Mouse (Mus musculus) large intestine, adult 2 months (tissue): Measurements from ENCODE around the gene Cc2d1b. TPM values are rescaled to one million over a fixed set of nuclear protein-coding genes. Genes with fewer than 3 reads are reported as not detected.
A peak's percentile ranks its signal among the peaks of the same experiment; 100 is the strongest.

Source experiments
- DNase-seq: peaks from one replicate; pipeline ENCODE4 v3.0.0-alpha.2; 2012; ENCODE audit warnings: low read depth, low spot score
- WGBS: fragments of 180-500 bp; shearing (Covaris S2); methylation state at CpG from one replicate; pipeline ENCODE4 v1.1.7; 2018; 5-methylcytosine and 5-hydroxymethylcytosine counted together
- polyA plus RNA-seq: library from polyadenylated mRNA; depleted of rRNA; stranded (reverse); fragments of >200 nt; gene quantifications from 2 replicates; pipeline ENCODE4 v1.2.3, GENCODE M21; 2012; rRNA removed

The Cc2d1b gene
- polyA plus RNA-seq, 1 experiment: 20.8 TPM

GRCm38 (mm10) chr4:108635101-108635500, 15.4 kb downstream of the Cc2d1b start:
- no peak for DNase-seq

- DNase-seq: no peak
- 57% methylated on average over 3 of the region's 3 CpGs for WGBS
These were observed 18.0 kb downstream of the Cc2d1b start for GRCm38 (mm10) chr4:108637721-108638120.

GRCm38 (mm10) chr4:108638752-108639151, 19.0 kb downstream of the Cc2d1b start:
- no peak for DNase-seq
- 77% methylated on average over 5 of the region's 5 CpGs for WGBS

- 22% methylated on average over 2 of the region's 2 CpGs for WGBS
- DNase-seq: peak; percentile 21
These were observed 44.7 kb downstream of the Cc2d1b start for GRCm38 (mm10) chr4:108664407-108664806.

Other genes with a start within 250 kb of the Cc2d1b start
- gene Shisal2a, start 236.6 kb upstream of the Cc2d1b start, polyA plus RNA-seq: not detected in 2 replicates
- 5.6 and 9.0 TPM in 2 replicates for gene Gpx7, start 213.0 kb upstream of the Cc2d1b start, polyA plus RNA-seq
- gene Tut4, start 160.5 kb upstream of the Cc2d1b start, polyA plus RNA-seq: 18.8 and 30.8 TPM in 2 replicates
- gene Prpf38a, start 40.6 kb upstream of the Cc2d1b start, polyA plus RNA-seq: 6.3 and 7.3 TPM in 2 replicates
- gene Orc1, start 40.5 kb upstream of the Cc2d1b start, polyA plus RNA-seq: 2.3 TPM in 2 replicates
- gene 3110021N24Rik, start 99.7 kb downstream of the Cc2d1b start, polyA plus RNA-seq: 0.04 and 0.14 TPM in 2 replicates
- 2.4 and 3.3 TPM in 2 replicates for gene Zfyve9, start 160.9 kb downstream of the Cc2d1b start, polyA plus RNA-seq
- gene Btf3l4, start 213.7 kb downstream of the Cc2d1b start, polyA plus RNA-seq: 5.1 and 6.4 TPM in 2 replicates
- gene Txndc12, start 214.7 kb downstream of the Cc2d1b start, polyA plus RNA-seq: 18.0 and 19.2 TPM in 2 replicates
- 27.7 and 32.5 TPM in 2 replicates for gene Kti12, start 227.8 kb downstream of the Cc2d1b start, polyA plus RNA-seq
- gene A730015C16Rik, start 228.7 kb downstream of the Cc2d1b start, polyA plus RNA-seq: not detected in 2 replicates